Mouse (Mus musculus) heart, embryonic 10.5 days (tissue): ENCODE results near the gene Trp53bp1. TPM values are rescaled to one million over a fixed set of nuclear protein-coding genes. Genes with fewer than 3 reads are reported as not detected.

ENCODE experiments used
- DNase-seq: peaks from one replicate; pipeline ENCODE4 v3.0.0-alpha.2; 2017; ENCODE audit warnings: low spot score
- H3K27ac ChIP-seq: fragments of 300-500 bp; sonication (generic); 2 replicates; pipeline ENCODE4 v1.5.1; 2016; ENCODE audit warnings: mild to moderate bottlenecking
- H3K27me3 ChIP-seq: fragments of 300-500 bp; sonication (generic); 2 replicates; pipeline ENCODE4 v1.6.1; 2016; ENCODE audit warnings: mild to moderate bottlenecking; ENCODE audit not compliant: poor library complexity, insufficient read depth, severe bottlenecking
- H3K36me3 ChIP-seq: fragments of 300-500 bp; sonication (generic); 2 replicates; pipeline ENCODE4 v1.6.1; 2016; ENCODE audit warnings: mild to moderate bottlenecking, moderate library complexity
- H3K4me1 ChIP-seq: fragments of 300-500 bp; sonication (generic); 2 replicates; pipeline ENCODE4 v1.6.1; 2016; ENCODE audit warnings: mild to moderate bottlenecking
- H3K4me3 ChIP-seq: fragments of 300-500 bp; sonication (generic); 2 replicates; pipeline ENCODE4 v1.5.1; 2016; ENCODE audit warnings: mild to moderate bottlenecking, moderate library complexity
- H3K9me3 ChIP-seq: fragments of 300-500 bp; sonication (generic); 2 replicates; pipeline ENCODE4 v1.6.1; 2016; ENCODE audit warnings: mild to moderate bottlenecking, moderate library complexity
- WGBS: fragments of 180-500 bp; shearing (Covaris S2); methylation state at CpG from one replicate; pipeline ENCODE4 v1.1.7; 2016; 5-methylcytosine and 5-hydroxymethylcytosine counted together
- polyA plus RNA-seq: library from polyadenylated mRNA; unstranded; fragments of >200 nt; fragmentation: Nextera tagmentation; extraction: Ambion mirVana; gene quantifications from 2 replicates; pipeline ENCODE4 v1.2.1, GENCODE M21; 2016

Gene Trp53bp1
- polyA plus RNA-seq, 1 experiment from 2014 or later = 81.9 TPM

DNA sequence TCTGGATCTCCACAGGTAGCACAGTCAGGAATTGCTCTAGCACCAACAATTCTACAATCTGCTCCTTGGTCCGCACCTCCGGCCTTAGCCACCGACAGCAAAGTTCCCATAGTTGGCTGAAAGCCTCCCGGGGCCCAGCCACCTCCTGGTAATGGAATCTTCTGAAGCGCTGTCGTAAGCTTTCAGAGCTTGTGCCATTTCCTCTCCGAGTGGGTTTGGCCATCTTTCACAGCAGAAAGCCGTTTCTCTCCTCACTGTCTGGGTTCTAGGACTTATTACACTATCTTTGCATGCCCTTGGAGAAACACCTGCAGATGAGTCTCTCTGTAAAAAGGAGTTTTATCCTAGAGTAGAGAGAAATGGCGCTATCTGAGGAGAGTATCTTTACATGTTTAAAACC lies 101.3 kb downstream of the Trp53bp1 start:
- H3K4me3 ChIP-seq = peak overlapping the region; percentile 94
- H3K27ac ChIP-seq = peak overlapping the region; percentile 94
- DNase-seq = peak; percentile 79
- 6% methylated on average over 9 of the region's 9 CpGs for WGBS
- H3K9me3 ChIP-seq = no peaks in the 10 kb centered on the region
- peaks cover 21% of the 10 kb centered on the region for H3K4me1 ChIP-seq
- H3K27me3 ChIP-seq = no peaks in the 10 kb centered on the region
- H3K36me3 ChIP-seq = peaks cover 35% of the 10 kb centered on the region

DNA sequence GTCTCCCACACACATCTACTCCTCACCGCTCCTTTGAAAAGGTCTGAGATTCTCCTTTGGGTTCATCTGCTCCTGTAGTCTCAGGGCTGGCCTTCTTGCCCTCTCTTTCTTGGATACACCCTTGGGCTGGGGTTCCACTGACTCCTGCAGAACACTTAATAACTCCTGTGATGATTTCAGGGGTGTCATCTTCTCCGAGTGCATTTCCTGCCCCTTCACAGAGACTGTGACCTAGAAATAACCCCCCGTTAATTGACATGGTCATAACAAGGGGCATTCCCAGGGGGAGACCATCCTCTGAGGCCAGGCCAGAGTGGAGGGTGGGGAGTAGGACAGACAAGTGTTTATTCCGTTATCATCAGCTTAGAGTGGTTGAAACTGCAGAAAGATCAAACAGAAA lies 102.0 kb downstream of the Trp53bp1 start:
- Histone ChIP-seq H3K27ac (no peak overlapping the region), H3K4me3 (peak overlapping the region; percentile 94), H3K4me1 (peaks cover 21% of the 10 kb centered on the region), H3K9me3 (no peaks in the 10 kb centered on the region), H3K27me3 (no peaks in the 10 kb centered on the region), H3K36me3 (peaks cover 33% of the 10 kb centered on the region)
- 52% methylated on average over 4 of the region's 4 CpGs for WGBS
- DNase-seq = no peak

DNA sequence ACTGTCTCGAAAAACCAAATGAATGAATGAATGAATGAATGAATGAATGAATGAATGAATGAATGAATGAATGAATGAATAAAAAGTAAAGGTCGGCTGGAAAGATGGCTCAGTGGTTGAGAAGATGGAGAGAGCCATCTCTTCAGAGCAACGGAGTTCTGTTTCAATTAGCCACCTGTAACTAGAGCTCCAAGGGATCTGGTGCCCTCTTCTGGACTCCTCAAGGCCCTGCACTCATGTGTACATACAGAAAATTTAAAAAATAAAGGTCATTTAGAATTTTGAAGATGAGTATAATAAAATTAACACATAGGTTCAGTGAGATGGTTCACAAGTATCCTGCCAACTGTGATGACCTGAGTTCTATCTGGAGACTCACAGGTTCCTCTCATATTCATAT lies 118.1 kb downstream of the Trp53bp1 start:
- H3K4me3 ChIP-seq = no peak overlapping the region
- 88% methylated on average over 3 of the region's 3 CpGs for WGBS
- no peaks in the 10 kb centered on the region for H3K27me3 ChIP-seq
- H3K9me3 ChIP-seq = no peaks in the 10 kb centered on the region
- no peak for DNase-seq
- no peaks in the 10 kb centered on the region for H3K4me1 ChIP-seq
- peaks cover 37% of the 10 kb centered on the region for H3K36me3 ChIP-seq
- no peak overlapping the region for H3K27ac ChIP-seq

- 81% methylated on average over 5 of the region's 5 CpGs for WGBS
- Histone ChIP-seq H3K36me3 (peaks cover 41% of the 10 kb centered on the region), H3K4me1 (no peaks in the 10 kb centered on the region), H3K4me3 (no peak overlapping the region), H3K27ac (no peak overlapping the region), H3K27me3 (no peaks in the 10 kb centered on the region), H3K9me3 (no peaks in the 10 kb centered on the region)
- DNase-seq = no peak
Measured at GRCm38 (mm10) chr2:121149679-121150078, 121.5 kb downstream of the Trp53bp1 start.

Other genes with a start within 250 kb of the Trp53bp1 start
- 19.1 and 21.1 TPM in 2 replicates for gene Epb42, start 234.3 kb downstream of the Trp53bp1 start, polyA plus RNA-seq
- not detected in 2 replicates for gene Tgm5, start 185.6 kb downstream of the Trp53bp1 start, polyA plus RNA-seq
- not detected in 2 replicates for gene Tgm7, start 161.6 kb downstream of the Trp53bp1 start, polyA plus RNA-seq
- gene Adal, start 131.0 kb downstream of the Trp53bp1 start, polyA plus RNA-seq = 14.4 and 14.5 TPM in 2 replicates
- 16.6 and 19.4 TPM in 2 replicates for gene Lcmt2, start 130.8 kb downstream of the Trp53bp1 start, polyA plus RNA-seq
- gene Tubgcp4, start 100.8 kb downstream of the Trp53bp1 start, polyA plus RNA-seq = 50.0 and 57.3 TPM in 2 replicates
- gene Zscan29, start 100.3 kb downstream of the Trp53bp1 start, polyA plus RNA-seq = 7.0 and 7.4 TPM in 2 replicates
- 5.2 and 5.5 TPM in 2 replicates for gene Map1a, start 18.2 kb upstream of the Trp53bp1 start, polyA plus RNA-seq
- gene Ppip5k1, start 84.0 kb upstream of the Trp53bp1 start, polyA plus RNA-seq = 11.7 and 12.2 TPM in 2 replicates
- gene Ckmt1, start 86.3 kb upstream of the Trp53bp1 start, polyA plus RNA-seq = 0.16 and 0.63 TPM in 2 replicates
- not detected in 2 replicates for gene Strc, start 115.8 kb upstream of the Trp53bp1 start, polyA plus RNA-seq
- gene Pdia3, start 142.4 kb upstream of the Trp53bp1 start, polyA plus RNA-seq = 736 and 829 TPM in 2 replicates
- gene Catsper2, start 142.4 kb upstream of the Trp53bp1 start, polyA plus RNA-seq = 2.8 and 3.1 TPM in 2 replicates
- 2.0 and 3.5 TPM in 2 replicates for gene Ell3, start 172.9 kb upstream of the Trp53bp1 start, polyA plus RNA-seq
- 503 and 534 TPM in 2 replicates for gene Serf2, start 177.8 kb upstream of the Trp53bp1 start, polyA plus RNA-seq
- 139 and 162 TPM in 2 replicates for gene Hypk, start 181.9 kb upstream of the Trp53bp1 start, polyA plus RNA-seq
- gene Serinc4, start 185.4 kb upstream of the Trp53bp1 start, polyA plus RNA-seq = 0.09 and 0.20 TPM in 2 replicates
- 45.4 and 49.3 TPM in 2 replicates for gene Mfap1b, start 202.7 kb upstream of the Trp53bp1 start, polyA plus RNA-seq
- 17.7 and 23.8 TPM in 2 replicates for gene Mfap1a, start 235.3 kb upstream of the Trp53bp1 start, polyA plus RNA-seq
- gene Wdr76, start 235.3 kb upstream of the Trp53bp1 start, polyA plus RNA-seq = 6.8 and 9.1 TPM in 2 replicates